Mouse (Mus musculus): ENCODE data around the gene Odf3l2.

DNA sequence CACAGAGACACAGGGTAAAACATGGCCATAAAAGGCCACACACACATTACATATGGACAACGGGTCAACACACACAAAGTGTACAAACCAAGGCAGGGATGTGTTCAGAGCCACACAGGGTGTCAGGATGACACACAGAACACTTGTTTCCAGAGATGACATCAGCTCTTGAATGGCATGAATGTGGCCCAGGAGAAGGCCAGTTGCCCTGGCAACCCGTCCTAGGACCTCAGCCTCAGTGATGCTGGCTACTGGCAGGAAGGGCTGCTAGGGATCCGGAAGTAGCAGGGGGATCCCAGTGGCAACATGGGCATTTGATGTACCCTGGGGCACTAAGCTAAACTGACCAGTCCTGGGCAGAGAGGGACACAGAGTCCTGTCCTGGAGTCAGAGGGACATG is 36.3 kb downstream of the Odf3l2 start:
- TF ChIP-seq CEBPB (IDR thresholded peaks at IDR 0.05; ENCODE audit: low read depth) (no peak), CTCF (IDR thresholded peaks at IDR 0.05; ENCODE audit: control insufficient read depth, insufficient read depth, insufficient read length) (no peak), MAX (IDR thresholded peaks at IDR 0.05) (no peak), MYOD1 (IDR thresholded peaks at IDR 0.05; ENCODE audit: control insufficient read depth, insufficient read length, low read depth) (no peak)
